Mouse (Mus musculus) lung, postnatal 0 days (tissue): ENCODE data around the gene Cyth1. TPM values are rescaled to one million over a fixed set of nuclear protein-coding genes. Genes with fewer than 3 reads are reported as not detected.

Source experiments
- ATAC-seq: fragments of 200-750 bp; cut with Nextera tagmentation; 2 replicates; pipeline ENCODE4 v1.8.0; 2017; ENCODE audit warnings: moderate library complexity
- DNase-seq: peaks from one replicate; pipeline ENCODE4 v3.0.0-alpha.2; 2016; ENCODE audit warnings: low spot score
- H3K27ac ChIP-seq: fragments of 300-500 bp; sonication (generic); 2 replicates; pipeline ENCODE4 v1.5.1; 2014; ENCODE audit warnings: antibody characterized with exemption, mild to moderate bottlenecking, low read length, mixed read lengths
- H3K27me3 ChIP-seq: fragments of 300-500 bp; sonication (generic); replicated peaks from 2 replicates; pipeline ENCODE4 v1.6.1; 2014; ENCODE audit warnings: low read length, mixed read lengths; ENCODE audit not compliant: insufficient read depth
- H3K36me3 ChIP-seq: fragments of 300-500 bp; sonication (generic); 2 replicates; pipeline ENCODE4 v1.6.1; 2014; ENCODE audit warnings: low read length, mixed read lengths; ENCODE audit not compliant: insufficient read depth
- H3K4me1 ChIP-seq: fragments of 300-500 bp; sonication (generic); 2 replicates; pipeline ENCODE4 v1.6.1; 2014; ENCODE audit warnings: antibody characterized with exemption, low read depth, low read length, mixed read lengths; ENCODE audit not compliant: insufficient read depth
- H3K4me2 ChIP-seq: fragments of 300-500 bp; sonication (generic); replicated peaks from 2 replicates; pipeline ENCODE4 v1.6.1; 2014; ENCODE audit warnings: low read depth, mild to moderate bottlenecking, low read length, moderate library complexity, mixed read lengths
- H3K4me3 ChIP-seq: fragments of 300-500 bp; sonication (generic); 2 replicates; pipeline ENCODE4 v1.5.1; 2014; ENCODE audit warnings: low read depth, low read length
- H3K9ac ChIP-seq: fragments of 300-500 bp; sonication (generic); replicated peaks from 2 replicates; pipeline ENCODE4 v1.6.1; 2014; ENCODE audit warnings: low read depth, mild to moderate bottlenecking
- H3K9me3 ChIP-seq: fragments of 300-500 bp; sonication (generic); 2 replicates; pipeline ENCODE4 v1.6.1; 2016; ENCODE audit warnings: low read length, mixed read lengths
- CTCF ChIP-seq: IDR thresholded peaks from 2 replicates; pipeline ENCODE4 v1.5.1; 2016; ENCODE audit warnings: antibody characterized with exemption, mild to moderate bottlenecking
- EP300 ChIP-seq: IDR thresholded peaks from 2 replicates; pipeline ENCODE4 v1.6.1; 2016; ENCODE audit warnings: antibody characterized with exemption, mild to moderate bottlenecking, control low read depth
- WGBS: fragments of 180-500 bp; shearing (Covaris S2); extraction: QIAGEN DNeasy Blood & Tissue Kit; methylation state at CpG from one replicate; pipeline ENCODE4 v1.1.7; 2014; 5-methylcytosine and 5-hydroxymethylcytosine counted together
- polyA plus RNA-seq: library from polyadenylated mRNA; unstranded; fragments of >200 nt; fragmentation: Nextera tagmentation; extraction: Ambion mirVana; gene quantifications from 2 replicates; pipeline ENCODE4 v1.2.1, GENCODE M21; 2015

The Cyth1 gene
- polyA plus RNA-seq, 1 experiment from 2014 or later: 19.5 TPM

DNA sequence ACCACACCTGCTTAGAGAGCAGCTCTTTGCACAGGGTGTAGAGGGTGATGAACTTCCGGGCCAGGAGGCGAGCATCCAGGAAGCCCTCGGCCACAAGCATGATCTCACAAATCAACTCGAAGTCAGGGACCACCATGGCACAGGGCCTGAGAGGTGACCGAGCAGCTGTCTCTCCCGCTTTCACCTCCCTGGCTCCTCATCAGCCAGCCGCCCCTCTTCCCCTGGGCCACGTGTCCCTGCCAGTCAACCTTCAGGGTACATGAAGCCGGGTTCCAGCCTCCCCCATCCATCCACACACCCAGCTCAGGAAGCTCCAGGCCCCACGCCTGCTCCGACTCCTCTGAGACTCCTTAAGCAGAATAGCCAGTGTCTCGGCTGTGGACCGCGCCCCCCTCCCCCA, 166.1 kb downstream of the Cyth1 start:
- peaks cover 4% of the 10 kb centered on the region; the same call in 1 of the 2 replicates for H3K4me1 ChIP-seq
- no peak overlapping the region for H3K4me2 ChIP-seq
- ATAC-seq (no peak), DNase-seq (no peak)
- WGBS: 74% methylated on average over 12 of the region's 14 CpGs
- H3K9me3 ChIP-seq: no peaks in the 10 kb centered on the region
- H3K4me3 ChIP-seq: no peak overlapping the region
- TF ChIP-seq CTCF: no peak
- no peak for TF ChIP-seq EP300
- H3K36me3 ChIP-seq: no peaks in the 10 kb centered on the region
- H3K9ac ChIP-seq: no peak overlapping the region
- no peak overlapping the region for H3K27ac ChIP-seq
- H3K27me3 ChIP-seq: no peaks in the 10 kb centered on the region

Other genes starting within 250 kb of the Cyth1 start
- gene Dnah17, start 118.0 kb downstream of the Cyth1 start, polyA plus RNA-seq: 0.08 and 0.10 TPM in 2 replicates
- 10.5 and 11.8 TPM in 2 replicates for gene Usp36, start 41.7 kb upstream of the Cyth1 start, polyA plus RNA-seq
- 0.44 and 0.88 TPM in 2 replicates for gene Cep295nl, start 93.9 kb upstream of the Cyth1 start, polyA plus RNA-seq
- gene Timp2, start 107.1 kb upstream of the Cyth1 start, polyA plus RNA-seq: 105 and 107 TPM in 2 replicates
- gene Lgals3bp, start 153.5 kb upstream of the Cyth1 start, polyA plus RNA-seq: 30.8 and 44.3 TPM in 2 replicates
- gene Cant1, start 170.5 kb upstream of the Cyth1 start, polyA plus RNA-seq: 21.3 and 22.5 TPM in 2 replicates
- 7.2 and 9.1 TPM in 2 replicates for gene C1qtnf1, start 179.6 kb upstream of the Cyth1 start, polyA plus RNA-seq
- gene Engase, start 228.2 kb upstream of the Cyth1 start, polyA plus RNA-seq: 4.7 and 4.9 TPM in 2 replicates